Mouse (Mus musculus): ENCODE measurements at regions not wholly inside any gene's neighbourhood (a gene's known extent, or its start where the extent isn't known, plus 50 kb on each side); places are given as distances from the start of the nearest gene placed in this dataset.

- no peak for TF ChIP-seq CTCF (IDR thresholded peaks at IDR 0.05; ENCODE audit: low read depth)
- no peak for TF ChIP-seq EP300 (optimal IDR thresholded peaks at IDR 0.05)
Measured at GRCm38 (mm10) chr12:107723860-107724320, 235.5 kb downstream of the 3110018I06Rik start.

Measured in stomach, postnatal 0 days (tissue).